Mouse (Mus musculus) right cerebral cortex, postnatal 25 days (tissue): ENCODE results near the gene Gm128.
"Not testable (repeated sequence)": the region's sequence is repeated elsewhere in the genome, so short reads cannot be mapped to it uniquely, and the experiment has no call there.

Experiments
- DNase-seq: peaks from one replicate; pipeline ENCODE4 v3.0.0; 2022

Gene Gm128

GRCm38 (mm10) chr3:95230495-95231297, 10.7 kb downstream of the Gm128 start:
- no peak for DNase-seq

GRCm38 (mm10) chr3:95229781-95230494, 11.5 kb downstream of the Gm128 start:
- peak; percentile 47 for DNase-seq

GRCm38 (mm10) chr3:95228894-95229780, 12.3 kb downstream of the Gm128 start:
- DNase-seq: peak; percentile 62

GRCm38 (mm10) chr3:95228148-95228893, 13.1 kb downstream of the Gm128 start, which contains the start of gene Cdc42se1:
Gene Cdc42se1, plus strand, starts transcription at chr3:95228732.
- DNase-seq: peak; percentile 89

- no peak for DNase-seq
Observed at GRCm38 (mm10) chr3:95227214-95227613, 14.2 kb downstream of the Gm128 start.

GRCm38 (mm10) chr3:95224295-95224694, 17.1 kb downstream of the Gm128 start:
- no peak for DNase-seq

- DNase-seq: no peak
Observed at GRCm38 (mm10) chr3:95223041-95223440, 18.4 kb downstream of the Gm128 start.

GRCm38 (mm10) chr3:95218466-95219137, 22.8 kb downstream of the Gm128 start:
- no peak for DNase-seq

- peak; percentile 86 for DNase-seq
Observed at GRCm38 (mm10) chr3:95217255-95218134, 23.9 kb downstream of the Gm128 start, which contains the start of gene Gabpb2. Gene Gabpb2, minus strand, starts transcription at chr3:95217916.

GRCm38 (mm10) chr3:95216655-95217254, 24.6 kb downstream of the Gm128 start:
- no peak for DNase-seq

- DNase-seq: no peak
Observed at GRCm38 (mm10) chr3:95213609-95213975, 27.8 kb downstream of the Gm128 start.

GRCm38 (mm10) chr3:95212889-95213608, 28.3 kb downstream of the Gm128 start:
- DNase-seq: not testable (repeated sequence)

- DNase-seq: no peak
Observed at GRCm38 (mm10) chr3:95210585-95210984, 30.8 kb downstream of the Gm128 start.

GRCm38 (mm10) chr3:95208286-95208685, 33.1 kb downstream of the Gm128 start:
- no peak for DNase-seq

- peak; percentile 25 for DNase-seq
Observed at GRCm38 (mm10) chr3:95203880-95204279, 37.5 kb downstream of the Gm128 start.

- no peak for DNase-seq
Observed at GRCm38 (mm10) chr3:95200562-95200961, 40.8 kb downstream of the Gm128 start.

- no peak for DNase-seq
Observed at GRCm38 (mm10) chr3:95200132-95200531, 41.3 kb downstream of the Gm128 start.

- DNase-seq: no peak
Observed at GRCm38 (mm10) chr3:95199101-95199500, 42.3 kb downstream of the Gm128 start.

GRCm38 (mm10) chr3:95195772-95196171, 45.6 kb downstream of the Gm128 start:
- DNase-seq: no peak
